Mouse (Mus musculus): ENCODE measurements at regions not wholly inside any gene's neighbourhood (a gene's known extent, or its start where the extent isn't known, plus 50 kb on each side); places are given as distances from the start of the nearest gene placed in this dataset.

DNA sequence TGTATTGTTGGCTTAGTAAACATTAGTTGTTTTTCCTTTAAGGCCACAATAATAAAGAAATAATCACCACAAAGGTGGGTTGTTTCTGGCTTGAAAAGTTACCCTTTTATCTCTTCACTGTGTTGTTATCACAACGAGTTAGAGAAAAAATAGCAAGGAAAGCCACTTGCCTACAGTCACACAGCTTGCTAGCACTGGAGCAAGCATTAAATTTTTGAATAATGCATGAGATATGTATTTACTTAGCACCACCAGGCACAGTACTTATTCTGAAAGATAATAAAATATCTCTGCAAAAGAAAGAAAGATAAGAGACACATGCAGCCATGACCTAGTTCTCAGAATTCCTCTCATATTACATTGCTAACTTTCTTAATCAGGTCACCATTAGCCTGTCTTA is 853.8 kb upstream of the Gm5150 start:
- no peak overlapping the region for H3K4me2 ChIP-seq
- no peaks in the 10 kb centered on the region for H3K27me3 ChIP-seq (ENCODE audit: insufficient read depth, low read length)
- no peak overlapping the region for H3K9ac ChIP-seq
- no peak overlapping the region for H3K27ac ChIP-seq (ENCODE audit: low read depth)
- H3K36me3 ChIP-seq (ENCODE audit: insufficient read depth), result no peaks in the 10 kb centered on the region
- H3K4me3 ChIP-seq (ENCODE audit: low read depth, low read length), result no peak overlapping the region
- 32% methylated on average over 1 of the region's 1 CpGs for WGBS
- ATAC-seq (ENCODE audit: insufficient read depth), result no peak
- TF ChIP-seq CTCF (IDR thresholded peaks at IDR 0.05; ENCODE audit: low read depth), result no peak
- no peaks in the 10 kb centered on the region for H3K9me3 ChIP-seq (ENCODE audit: low read depth, low read length)
- no peaks in the 10 kb centered on the region for H3K4me1 ChIP-seq (ENCODE audit: insufficient read depth)
- no peak for DNase-seq

DNA sequence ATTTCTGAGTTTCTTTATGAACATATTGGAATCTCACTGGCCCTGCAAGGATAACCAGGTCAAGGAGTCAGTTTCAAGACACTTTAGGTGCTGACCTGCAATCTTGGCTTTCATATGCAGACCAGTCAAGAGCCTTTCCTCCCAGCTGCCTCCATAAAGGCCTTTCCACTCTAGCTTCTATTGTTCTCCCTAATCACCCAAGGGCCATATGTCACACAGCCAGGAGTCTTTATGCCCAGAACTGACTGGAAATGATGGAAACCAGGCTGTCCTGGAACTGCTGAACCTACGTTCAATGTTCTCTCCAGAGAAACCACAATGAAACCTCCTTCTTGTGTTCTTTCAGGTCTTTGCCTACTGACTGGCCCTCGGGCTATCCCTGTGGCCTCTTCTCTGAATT is 852.7 kb upstream of the Gm5150 start:
- ATAC-seq (ENCODE audit: insufficient read depth), result no peak
- WGBS, result 67% methylated on average over 2 of the region's 2 CpGs
- no peak for DNase-seq
- no peak overlapping the region for H3K4me2 ChIP-seq
- no peaks in the 10 kb centered on the region for H3K27me3 ChIP-seq (ENCODE audit: insufficient read depth, low read length)
- no peaks in the 10 kb centered on the region for H3K36me3 ChIP-seq (ENCODE audit: insufficient read depth)
- H3K4me1 ChIP-seq (ENCODE audit: insufficient read depth), result no peaks in the 10 kb centered on the region
- no peak overlapping the region for H3K4me3 ChIP-seq (ENCODE audit: low read depth, low read length)
- H3K27ac ChIP-seq (ENCODE audit: low read depth), result no peak overlapping the region
- no peaks in the 10 kb centered on the region for H3K9me3 ChIP-seq (ENCODE audit: low read depth, low read length)
- H3K9ac ChIP-seq, result no peak overlapping the region
- TF ChIP-seq CTCF (IDR thresholded peaks at IDR 0.05; ENCODE audit: low read depth), result no peak

DNA sequence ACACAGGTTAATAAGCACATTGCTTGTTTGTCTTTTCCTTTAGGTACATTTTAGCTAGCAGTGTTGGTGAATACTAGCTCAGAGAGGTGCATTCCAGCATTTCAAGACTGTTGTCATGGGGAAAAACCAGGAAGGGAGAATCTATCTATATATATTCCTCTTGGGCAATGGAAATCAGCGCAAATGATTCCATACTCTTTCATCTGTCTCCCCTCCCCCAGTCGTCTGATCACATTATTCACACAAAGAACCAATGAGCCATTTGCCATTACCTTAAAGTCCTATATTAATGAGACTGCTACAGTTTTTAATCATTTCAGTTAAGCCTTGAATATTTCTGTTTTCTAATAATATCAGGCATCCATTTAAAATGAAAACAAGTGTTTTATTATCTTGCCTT is 849.0 kb upstream of the Gm5150 start:
- no peaks in the 10 kb centered on the region for H3K9me3 ChIP-seq (ENCODE audit: low read depth, low read length)
- no peaks in the 10 kb centered on the region for H3K36me3 ChIP-seq (ENCODE audit: insufficient read depth)
- H3K27me3 ChIP-seq (ENCODE audit: insufficient read depth, low read length), result no peaks in the 10 kb centered on the region
- no peak overlapping the region for H3K27ac ChIP-seq (ENCODE audit: low read depth)
- no peak overlapping the region for H3K4me2 ChIP-seq
- 79% methylated on average over 2 of the region's 2 CpGs for WGBS
- no peak overlapping the region for H3K4me3 ChIP-seq (ENCODE audit: low read depth, low read length)
- H3K4me1 ChIP-seq (ENCODE audit: insufficient read depth), result no peaks in the 10 kb centered on the region
- no peak for TF ChIP-seq CTCF (IDR thresholded peaks at IDR 0.05; ENCODE audit: low read depth)
- H3K9ac ChIP-seq, result no peak overlapping the region
- ATAC-seq (ENCODE audit: insufficient read depth) (no peak), DNase-seq (no peak)

DNA sequence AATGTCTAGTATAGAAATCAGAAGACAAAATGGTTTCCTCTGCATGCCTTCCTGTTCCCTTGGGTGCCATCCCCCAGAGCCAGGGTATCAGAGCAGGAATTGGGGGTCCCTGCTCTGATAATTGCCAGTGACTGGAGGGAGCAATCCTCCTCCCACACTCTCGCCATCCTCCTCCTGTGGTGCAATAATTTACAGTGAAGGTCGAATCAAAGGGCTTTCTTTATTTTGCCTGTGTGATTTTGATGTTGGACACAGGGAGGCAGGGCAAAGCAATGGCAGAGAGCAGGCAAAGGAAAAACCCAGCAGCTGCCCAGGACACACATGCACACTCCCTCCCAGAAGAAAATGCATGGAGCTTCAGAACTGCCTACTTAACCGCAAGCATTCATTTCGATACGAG is 847.8 kb upstream of the Gm5150 start:
- H3K9ac ChIP-seq, result no peak overlapping the region
- H3K4me2 ChIP-seq, result no peak overlapping the region
- no peaks in the 10 kb centered on the region for H3K27me3 ChIP-seq (ENCODE audit: insufficient read depth, low read length)
- WGBS, result 55% methylated on average over 5 of the region's 5 CpGs
- no peak for ATAC-seq (ENCODE audit: insufficient read depth)
- H3K4me3 ChIP-seq (ENCODE audit: low read depth, low read length), result no peak overlapping the region
- H3K36me3 ChIP-seq (ENCODE audit: insufficient read depth), result no peaks in the 10 kb centered on the region
- no peaks in the 10 kb centered on the region for H3K4me1 ChIP-seq (ENCODE audit: insufficient read depth)
- no peak for DNase-seq
- H3K27ac ChIP-seq (ENCODE audit: low read depth), result no peak overlapping the region
- no peaks in the 10 kb centered on the region for H3K9me3 ChIP-seq (ENCODE audit: low read depth, low read length)
- no peak for TF ChIP-seq CTCF (IDR thresholded peaks at IDR 0.05; ENCODE audit: low read depth)

DNA sequence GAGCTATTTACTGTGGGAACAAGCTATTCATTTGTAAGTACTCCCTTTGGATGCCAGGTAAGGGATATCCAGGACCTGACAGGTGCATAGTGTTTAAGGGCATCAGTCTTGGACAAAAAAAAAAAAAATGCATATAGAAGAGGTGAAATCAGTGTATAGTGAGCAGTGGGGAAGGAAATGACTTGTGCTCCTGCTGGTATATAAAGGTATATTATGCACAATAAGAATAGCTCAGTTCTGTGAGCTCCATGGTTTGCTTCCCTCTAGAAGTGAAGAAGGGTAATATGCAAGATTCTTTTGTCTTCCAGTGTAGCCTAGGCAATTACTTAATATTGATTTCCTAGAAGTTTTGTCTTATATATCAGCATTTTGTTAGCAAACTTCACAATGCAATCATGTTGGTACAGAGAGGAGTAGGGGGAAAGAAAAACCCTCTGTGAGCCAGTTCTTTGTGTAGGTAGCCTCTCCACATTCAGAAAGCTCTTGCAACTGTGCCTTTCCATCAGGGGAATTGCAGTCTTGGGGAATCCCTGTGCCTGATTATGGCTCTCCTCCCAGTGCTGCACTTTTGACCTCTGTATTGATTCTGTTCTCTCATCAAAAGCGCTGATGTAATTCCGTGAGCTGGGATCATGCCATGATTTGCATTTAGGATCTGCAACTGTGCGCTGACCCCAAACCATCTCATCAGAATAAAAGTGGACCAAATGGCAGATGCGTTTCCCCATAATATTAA is 840.7 kb upstream of the Gm5150 start:
- ATAC-seq (ENCODE audit: insufficient read depth), result no peak

DNA sequence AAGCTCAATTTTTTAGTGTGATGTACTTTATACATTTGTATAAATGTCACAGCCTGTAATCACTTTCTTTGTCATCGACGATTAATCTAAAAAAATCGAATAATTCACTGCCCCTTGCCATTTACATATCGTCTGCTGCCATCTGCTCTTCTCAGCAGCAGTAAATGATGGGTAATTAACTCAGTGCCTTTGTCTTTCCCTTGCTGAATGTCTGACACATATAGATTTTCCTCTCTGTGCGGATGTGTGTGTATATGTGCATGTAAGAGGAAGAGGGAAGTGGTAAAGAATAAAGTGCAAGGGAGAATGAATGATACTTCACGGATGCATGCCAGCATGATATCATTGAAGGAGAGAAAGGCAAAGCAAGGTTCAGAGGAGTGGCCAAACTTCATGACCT is 814.3 kb upstream of the Gm5150 start:
- H3K4me2 ChIP-seq, result no peak overlapping the region
- no peak overlapping the region for H3K9ac ChIP-seq
- H3K4me3 ChIP-seq (ENCODE audit: low read depth, low read length), result no peak overlapping the region
- no peak overlapping the region for H3K27ac ChIP-seq (ENCODE audit: low read depth)
- no peak for TF ChIP-seq CTCF (IDR thresholded peaks at IDR 0.05; ENCODE audit: low read depth)
- no peaks in the 10 kb centered on the region for H3K4me1 ChIP-seq (ENCODE audit: insufficient read depth)
- no peaks in the 10 kb centered on the region for H3K9me3 ChIP-seq (ENCODE audit: low read depth, low read length)
- ATAC-seq (ENCODE audit: insufficient read depth), result no peak
- H3K36me3 ChIP-seq (ENCODE audit: insufficient read depth), result no peaks in the 10 kb centered on the region
- 71% methylated on average over 6 of the region's 6 CpGs for WGBS
- no peak for DNase-seq
- no peaks in the 10 kb centered on the region for H3K27me3 ChIP-seq (ENCODE audit: insufficient read depth, low read length)

More for the DNA sequence above, 840.7 kb upstream of the Gm5150 start:
- no peak for TF ChIP-seq CTCF (IDR thresholded peaks at IDR 0.05; ENCODE audit: low read depth)
- H3K27ac ChIP-seq (ENCODE audit: low read depth), result no peak overlapping the region
- DNase-seq, result no peak
- H3K4me2 ChIP-seq, result no peak overlapping the region
- no peaks in the 10 kb centered on the region for H3K27me3 ChIP-seq (ENCODE audit: insufficient read depth, low read length)
- H3K9ac ChIP-seq, result no peak overlapping the region
- no peaks in the 10 kb centered on the region for H3K9me3 ChIP-seq (ENCODE audit: low read depth, low read length)
- no peak overlapping the region for H3K4me3 ChIP-seq (ENCODE audit: low read depth, low read length)
- H3K36me3 ChIP-seq (ENCODE audit: insufficient read depth), result no peaks in the 10 kb centered on the region
- no peaks in the 10 kb centered on the region for H3K4me1 ChIP-seq (ENCODE audit: insufficient read depth)
- 75% methylated on average over 4 of the region's 4 CpGs for WGBS

DNA sequence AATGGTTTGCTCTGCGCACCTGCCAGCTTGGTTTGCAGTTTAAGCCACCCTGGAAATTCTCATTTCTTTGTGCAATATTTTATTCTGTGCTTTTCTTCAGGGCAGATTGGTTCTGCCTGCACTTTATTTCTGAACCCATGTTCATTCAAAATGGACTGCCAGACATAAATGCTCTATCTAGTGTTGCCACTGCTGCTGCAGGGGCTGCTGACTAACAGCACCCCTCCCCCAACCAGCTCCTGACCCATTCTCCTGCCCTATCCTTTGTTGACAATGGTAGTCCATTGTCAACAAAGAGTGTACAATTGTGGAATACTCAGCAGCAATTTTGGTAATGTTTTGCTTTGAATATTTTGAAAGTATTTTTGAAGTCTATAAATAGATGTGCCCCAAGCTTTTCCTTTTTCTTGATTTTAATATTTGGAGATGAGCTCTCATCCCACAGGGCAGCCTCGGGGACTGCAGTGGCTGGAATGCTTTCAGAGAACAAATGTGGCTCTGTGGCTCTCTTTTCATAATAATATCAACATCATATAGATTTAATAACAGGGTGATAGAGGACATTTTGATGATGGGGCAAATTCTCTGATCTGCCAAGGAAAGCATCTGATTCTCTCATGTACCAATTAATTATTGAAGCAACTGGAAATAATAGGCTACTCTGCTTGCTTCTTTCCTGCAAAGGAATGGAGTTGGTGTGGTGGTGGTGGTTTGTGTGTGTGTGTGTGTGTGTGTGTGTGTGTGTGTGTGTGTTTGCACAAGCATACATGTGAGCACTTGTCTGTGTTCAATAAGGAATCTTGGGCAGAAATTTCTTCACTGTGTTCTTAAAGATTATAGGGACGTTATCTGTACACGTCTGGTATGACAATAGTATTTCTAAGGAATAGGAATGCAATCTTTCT is 813.2 kb upstream of the Gm5150 start:
- H3K4me3 ChIP-seq (ENCODE audit: low read depth, low read length), result no peak overlapping the region
- no peak for TF ChIP-seq CTCF (IDR thresholded peaks at IDR 0.05; ENCODE audit: low read depth)
- no peak for ATAC-seq (ENCODE audit: insufficient read depth)
- DNase-seq, result no peak
- H3K4me2 ChIP-seq, result no peak overlapping the region
- WGBS, result 73% methylated on average over 4 of the region's 4 CpGs
- H3K27ac ChIP-seq (ENCODE audit: low read depth), result no peak overlapping the region
- H3K4me1 ChIP-seq (ENCODE audit: insufficient read depth), result no peaks in the 10 kb centered on the region
- no peak overlapping the region for H3K9ac ChIP-seq
- H3K36me3 ChIP-seq (ENCODE audit: insufficient read depth), result no peaks in the 10 kb centered on the region
- H3K9me3 ChIP-seq (ENCODE audit: low read depth, low read length), result no peaks in the 10 kb centered on the region
- H3K27me3 ChIP-seq (ENCODE audit: insufficient read depth, low read length), result no peaks in the 10 kb centered on the region
